In the genomic region with DNA sequence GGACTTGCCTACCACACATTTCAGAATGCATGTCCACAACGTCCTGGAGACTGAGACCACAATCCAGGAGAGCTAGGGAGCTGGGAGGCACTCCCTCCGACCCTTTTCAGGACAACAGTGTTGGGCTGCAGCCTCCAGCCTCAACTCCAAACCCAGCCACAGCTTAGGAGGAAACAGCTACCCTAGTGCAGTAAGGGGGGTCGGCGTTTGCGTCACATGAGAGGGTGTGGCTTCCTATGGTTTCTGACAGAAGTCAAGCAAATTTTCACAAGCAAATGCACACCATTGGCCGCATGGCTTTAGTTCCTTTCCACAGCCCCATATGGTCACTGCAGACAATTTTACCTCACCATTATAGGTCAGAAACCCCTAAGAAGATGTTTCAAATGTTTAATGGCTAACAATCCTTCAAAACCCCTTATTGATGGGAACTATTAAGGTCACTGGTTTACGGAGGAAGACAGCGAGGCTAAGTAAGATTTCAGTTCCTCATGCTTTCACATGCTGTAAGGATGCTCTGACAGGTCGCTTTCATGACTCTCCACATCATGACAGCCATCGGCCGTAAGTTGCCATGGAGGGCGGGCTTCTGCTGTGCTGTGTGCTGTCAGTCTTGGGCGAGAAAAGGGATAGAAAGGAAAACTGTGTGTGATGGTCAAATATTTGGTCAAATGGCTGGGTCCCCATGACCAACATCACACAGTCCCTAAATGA, we compare ENCODE assay signal across 15 mouse cellular contexts.
DNase-seq lines count a peak whose midpoint lies in the region; ATAC-seq lines count a peak whose summit lies in the region.
"Had no signal": no experiment of that assay in that cellular context is flagged by ENCODE, and none has a peak within 500 bp of the region (broad histone marks: within the 10 kb centered on the region; RNA-seq: fewer than 3 reads in every experiment).

No protein-coding gene starts in this region.

- H3K27me3 ChIP-seq in hindbrain, embryonic 11.5 days (ENCODE audit: control insufficient read depth, insufficient read depth, low read length), result no peaks in the 10 kb centered on the region
- H3K27me3 ChIP-seq in hindbrain, embryonic 12.5 days, result no peaks in the 10 kb centered on the region
- H3K27me3 ChIP-seq: forebrain, embryonic 12.5 days had no signal

- 79% methylated on average over 13 of the region's 13 CpGs for WGBS in hindbrain, embryonic 11.5 days
- 85% methylated on average over 13 of the region's 13 CpGs for WGBS in hindbrain, embryonic 12.5 days

- no peak overlapping the region for H3K4me2 ChIP-seq in hindbrain, embryonic 11.5 days (replicated peaks; ENCODE audit: low read depth, low read length)
- H3K4me2 ChIP-seq in hindbrain, embryonic 12.5 days (replicated peaks), result no peak overlapping the region
- H3K4me2 ChIP-seq: forebrain, embryonic 12.5 days had no signal

- H3K27ac ChIP-seq in hindbrain, embryonic 11.5 days (ENCODE audit: low read depth, low read length), result no peak overlapping the region
- H3K27ac ChIP-seq in hindbrain, embryonic 12.5 days, result no peak overlapping the region

- no peak overlapping the region for H3K4me3 ChIP-seq in hindbrain, embryonic 11.5 days (ENCODE audit: low read depth, low read length)
- no peak overlapping the region for H3K4me3 ChIP-seq in hindbrain, embryonic 12.5 days
- H3K4me3 ChIP-seq: forebrain, embryonic 12.5 days had no signal

- intact Hi-C loops in gastrocnemius, postnatal 14 days (cut with DNase I; ENCODE audit: low total_unique reads), result no loop called here

- H3K9ac ChIP-seq in hindbrain, embryonic 11.5 days (ENCODE audit: low read depth, low read length), result no peak overlapping the region
- no peak overlapping the region for H3K9ac ChIP-seq in hindbrain, embryonic 12.5 days
- H3K9ac ChIP-seq: forebrain, embryonic 12.5 days had no signal

- H3K36me3 ChIP-seq in hindbrain, embryonic 11.5 days (ENCODE audit: control insufficient read depth, insufficient read depth, low read length), result no peaks in the 10 kb centered on the region
- no peaks in the 10 kb centered on the region for H3K36me3 ChIP-seq in hindbrain, embryonic 12.5 days
- H3K36me3 ChIP-seq: forebrain, embryonic 12.5 days; G1E had no signal

- ATAC-seq in hindbrain, embryonic 11.5 days (ENCODE audit: low FRiP score), result 0 out of 2 replicates have a peak, but pooled peaks have one; percentile 28
- ATAC-seq in hindbrain, embryonic 12.5 days (ENCODE audit: low FRiP score), result no peak; the same call in 1 of the 2 replicates
- ATAC-seq: intestine, embryonic 16.5 days had no signal

- H3K4me1 ChIP-seq in hindbrain, embryonic 11.5 days (replicated peaks; ENCODE audit: control insufficient read depth, insufficient read depth, low read length), result no peaks in the 10 kb centered on the region
- peaks cover 16% of the 10 kb centered on the region for H3K4me1 ChIP-seq in hindbrain, embryonic 12.5 days

- H3K9me3 ChIP-seq in hindbrain, embryonic 11.5 days (ENCODE audit: control insufficient read depth, low read length), result no peaks in the 10 kb centered on the region
- H3K9me3 ChIP-seq in hindbrain, embryonic 12.5 days (replicated peaks), result no peaks in the 10 kb centered on the region
- H3K9me3 ChIP-seq: forebrain, embryonic 12.5 days had no signal

- DNase-seq in hindbrain, embryonic 11.5 days (ENCODE audit: low spot score), result no peak
- DNase-seq in 416B (ENCODE audit: low read depth), result peak; percentile 11
- peak; percentile 2 for DNase-seq in T-cell, adult 2 months (ENCODE audit: low spot score)
- peak; percentile 24 to 49 for DNase-seq in natural killer cell, adult 2 months (ENCODE audit: low spot score in 2 of 2)
- DNase-seq in urinary bladder, postnatal 4 days (ENCODE audit: low spot score in 2 of 2), result no peak
- no peak for DNase-seq in gastrocnemius, postnatal 14 days
- no peak for DNase-seq in cerebellum, adult 18-20 months
- DNase-seq: adrenal gland, postnatal 14 days; cerebellum, postnatal 25 days; lung, postnatal 36 days; right cerebral cortex, adult 18-20 months had no signal

Comparison
In these comparisons a context has a peak if more than half of its experiments do, and no peak if none do; other contexts are left out.
1. DNase-seq: peak in 416B (single experiment), T-cell, adult 2 months (single experiment) and natural killer cell, adult 2 months (2 of 2); none in hindbrain, embryonic 11.5 days (single experiment), urinary bladder, postnatal 4 days (0 of 2), gastrocnemius, postnatal 14 days (single experiment) and cerebellum, adult 18-20 months (0 of 2).